Mouse (Mus musculus): ENCODE measurements around the gene Sun3. TPM values are rescaled to one million over a fixed set of nuclear protein-coding genes. Genes with fewer than 3 reads are reported as not detected.
A peak's percentile ranks its signal among the peaks of the same experiment; 100 is the strongest.

The Sun3 gene
- total and polyA plus RNA-seq, 3 experiments = not detected

- Histone ChIP-seq H3K27ac (ENCODE audit: control insufficient read depth, low read depth, low read length) (no peak overlapping the region), H3K79me2 (ENCODE audit: control insufficient read depth, insufficient read depth, low read length, poor library complexity) (no peaks in the 10 kb centered on the region), H3K27me3 (ENCODE audit: control insufficient read depth in 1 of 2, insufficient read depth in 2 of 2, low read length in 2 of 2) (no peaks in the 10 kb centered on the region), H3K36me3 (ENCODE audit: control insufficient read depth in 1 of 2, insufficient read depth in 2 of 2, low read length in 2 of 2) (peaks cover 0 to 10% of the 10 kb centered on the region in 2 experiments; a peak in 2 of 4 replicates), H3K4me3 (ENCODE audit: control insufficient read depth in 1 of 2, insufficient read depth in 1 of 2, low read depth in 2 of 2, low read length in 2 of 2) (peak overlapping the region in 1 of 2 experiments; percentile 7; a peak in 1 of 4 replicates), H3K9ac (ENCODE audit: control insufficient read depth, low read depth, low read length, poor library complexity, severe bottlenecking) (no peak overlapping the region), H3K4me1 (ENCODE audit: control insufficient read depth in 1 of 2, insufficient read depth in 2 of 2, low read length in 2 of 2) (peaks cover 9 to 12% of the 10 kb centered on the region in 2 experiments), H3K9me3 (replicated peaks; ENCODE audit: insufficient read depth, low read length) (no peaks in the 10 kb centered on the region)
- DNase-seq (ENCODE audit: low read depth, low spot score) = peak; percentile 77
- TF ChIP-seq ZNF384 (IDR thresholded peaks at IDR 0.05; ENCODE audit: low read depth, low read length) (peak; percentile 76), EP300 (IDR thresholded peaks at IDR 0.05; ENCODE audit: low read depth in 1 of 2, low read length in 2 of 2) (peak in 1 of 2 experiments; percentile 75; a peak in 3 of 4 replicates), ETS1 (IDR thresholded peaks at IDR 0.05; ENCODE audit: low read depth, low read length) (peak; percentile 22; the same call in 1 of the 2 replicates), TAL1 (IDR thresholded peaks at IDR 0.05; ENCODE audit: low read length) (peak; percentile 49), BHLHE40 (IDR thresholded peaks at IDR 0.05; ENCODE audit: borderline replicate concordance, low read depth, low read length) (no peak), TCF12 (IDR thresholded peaks at IDR 0.05; ENCODE audit: low read depth, low read length) (peak; percentile 74), USF2 (IDR thresholded peaks at IDR 0.05; ENCODE audit: borderline replicate concordance in 1 of 2, insufficient read depth in 1 of 2, low read depth in 1 of 2, low read length in 2 of 2) (no peak), GATA1 (IDR thresholded peaks at IDR 0.05; ENCODE audit: low read depth, low read length) (peak; percentile 65), SIN3A (IDR thresholded peaks at IDR 0.05; ENCODE audit: low read length) (0 out of 2 replicates have a peak, but pooled peaks have one; percentile 17), MEF2A (IDR thresholded peaks at IDR 0.05; ENCODE audit: extremely low read depth, insufficient replicate concordance, low read depth, low read length, poor library complexity, severe bottlenecking) (no peak)
Measured at GRCm38 (mm10) chr11:8970509-8970908, 78.3 kb downstream of the Sun3 start.

DNA sequence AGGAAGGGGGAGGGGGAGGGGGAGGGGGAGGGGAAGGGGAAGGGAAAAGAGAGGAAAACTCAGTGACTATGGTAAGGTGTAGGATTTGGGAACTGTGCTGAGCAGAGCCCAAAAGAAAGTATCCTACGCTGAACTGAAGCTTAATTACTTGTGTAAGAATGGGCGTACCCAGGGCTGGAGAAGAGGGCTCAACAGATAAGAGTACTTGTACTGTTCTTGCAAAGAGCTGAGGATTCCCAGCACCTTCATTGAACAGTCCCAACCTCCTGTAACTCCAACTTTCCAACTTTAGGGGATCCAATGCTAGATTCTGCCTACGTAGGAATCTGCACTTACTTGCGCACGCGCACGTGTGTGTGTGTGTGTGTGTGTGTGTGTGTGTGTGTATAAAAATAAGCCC lies 80.7 kb downstream of the Sun3 start:
- Histone ChIP-seq H3K9me3 (replicated peaks; ENCODE audit: insufficient read depth, low read length) (no peaks in the 10 kb centered on the region), H3K79me2 (ENCODE audit: control insufficient read depth, insufficient read depth, low read length, poor library complexity) (no peaks in the 10 kb centered on the region), H3K27me3 (ENCODE audit: control insufficient read depth in 1 of 2, insufficient read depth in 2 of 2, low read length in 2 of 2) (no peaks in the 10 kb centered on the region), H3K9ac (ENCODE audit: control insufficient read depth, low read depth, low read length, poor library complexity, severe bottlenecking) (no peak overlapping the region), H3K27ac (ENCODE audit: control insufficient read depth, low read depth, low read length) (no peak overlapping the region), H3K4me3 (ENCODE audit: control insufficient read depth in 1 of 2, insufficient read depth in 1 of 2, low read depth in 2 of 2, low read length in 2 of 2) (no peak overlapping the region), H3K36me3 (ENCODE audit: control insufficient read depth in 1 of 2, insufficient read depth in 2 of 2, low read length in 2 of 2) (peaks cover 0 to 10% of the 10 kb centered on the region in 2 experiments; a peak in 2 of 4 replicates), H3K4me1 (ENCODE audit: control insufficient read depth in 1 of 2, insufficient read depth in 2 of 2, low read length in 2 of 2) (peaks cover 9 to 12% of the 10 kb centered on the region in 2 experiments)
- no peak for TF ChIP-seq POLR2AphosphoS5 (IDR thresholded peaks at IDR 0.05; ENCODE audit: borderline replicate concordance, low read depth, low read length)
- no peak for TF ChIP-seq RAD21 (IDR thresholded peaks at IDR 0.05; ENCODE audit: low read depth, low read length)
- TF ChIP-seq TAL1 (IDR thresholded peaks at IDR 0.05; ENCODE audit: low read length) = no peak
- TF ChIP-seq CHD2 (IDR thresholded peaks at IDR 0.05; ENCODE audit: low read length) = no peak
- TF ChIP-seq ZNF384 (IDR thresholded peaks at IDR 0.05; ENCODE audit: low read depth, low read length) = no peak
- no peak for TF ChIP-seq RCOR1 (IDR thresholded peaks at IDR 0.05; ENCODE audit: low read depth, low read length)
- no peak for TF ChIP-seq CTCF (IDR thresholded peaks at IDR 0.05 in 2 of 3, conservative IDR thresholded peaks at IDR 0.05 in 1 of 3; ENCODE audit: control insufficient read depth in 1 of 3, insufficient read depth in 1 of 3, low read depth in 2 of 3, low read length in 3 of 3, poor library complexity in 1 of 3, severe bottlenecking in 1 of 3)
- no peak for TF ChIP-seq MAZ (IDR thresholded peaks at IDR 0.05; ENCODE audit: low read depth, low read length)
- TF ChIP-seq MYC (IDR thresholded peaks at IDR 0.05; ENCODE audit: low read depth, low read length) = no peak
- TF ChIP-seq ELF1 (IDR thresholded peaks at IDR 0.05; ENCODE audit: low read depth, low read length) = no peak
- no peak for TF ChIP-seq E2F4 (IDR thresholded peaks at IDR 0.05; ENCODE audit: borderline replicate concordance, low read depth, low read length)
- no peak for TF ChIP-seq ZC3H11A (IDR thresholded peaks at IDR 0.05; ENCODE audit: low read depth, low read length)
- DNase-seq (ENCODE audit: low read depth, low spot score) = no peak

Other genes starting within 250 kb of the Sun3 start
- not detected in 2 replicates for gene Pkd1l1, start 75.7 kb downstream of the Sun3 start, total RNA-seq (2012; rRNA removed)
- gene Pkd1l1, start 75.7 kb downstream of the Sun3 start, polyA plus RNA-seq (2012; ENCODE audit: insufficient read depth in 1 of 2, insufficient read length in 2 of 2, low read depth in 1 of 2, low replicate concordance in 2 of 2, missing spikeins in 1 of 2) = not detected
- gene Hus1, start 37.8 kb downstream of the Sun3 start, total RNA-seq (2012; rRNA removed) = 23.1 and 29.4 TPM in 2 replicates
- gene Hus1, start 37.8 kb downstream of the Sun3 start, polyA plus RNA-seq (2012; ENCODE audit: insufficient read depth in 1 of 2, insufficient read length in 2 of 2, low read depth in 1 of 2, low replicate concordance in 2 of 2, missing spikeins in 1 of 2) = 10 to 100 TPM in 1 of 2 experiments, not detected in 1; 21.7 TPM
- gene Gm11992, start 397 bp downstream of the Sun3 start, total RNA-seq (2012; rRNA removed) = not detected in 2 replicates
- gene Gm11992, start 397 bp downstream of the Sun3 start, polyA plus RNA-seq (2012; ENCODE audit: insufficient read depth in 1 of 2, insufficient read length in 2 of 2, low read depth in 1 of 2, low replicate concordance in 2 of 2, missing spikeins in 1 of 2) = not detected
- 1.4 and 1.9 TPM in 2 replicates for gene Upp1, start 69.1 kb upstream of the Sun3 start, total RNA-seq (2012; rRNA removed)
- 1 to 10 TPM in 1 of 2 experiments, not detected in 1; 1.2 TPM for gene Upp1, start 69.1 kb upstream of the Sun3 start, polyA plus RNA-seq (2012; ENCODE audit: insufficient read depth in 1 of 2, insufficient read length in 2 of 2, low read depth in 1 of 2, low replicate concordance in 2 of 2, missing spikeins in 1 of 2)
- not detected in 2 replicates for gene Abca13, start 143.0 kb upstream of the Sun3 start, total RNA-seq (2012; rRNA removed)
- not detected for gene Abca13, start 143.0 kb upstream of the Sun3 start, polyA plus RNA-seq (2012; ENCODE audit: insufficient read depth in 1 of 2, insufficient read length in 2 of 2, low read depth in 1 of 2, low replicate concordance in 2 of 2, missing spikeins in 1 of 2)

Data from MEL (cell line).